Mouse (Mus musculus): ENCODE results near the gene Ndrg2. TPM values are rescaled to one million over a fixed set of nuclear protein-coding genes. Genes with fewer than 3 reads are reported as not detected.

The Ndrg2 gene
- polyA plus RNA-seq, 1 experiment, result 24.7 TPM

GRCm38 (mm10) chr14:51902806-51903710, 10.9 kb downstream of the Ndrg2 start:
- Histone ChIP-seq H3K36me3 (ENCODE audit: control insufficient read depth, insufficient read depth) (no peaks in the 10 kb centered on the region), H3K79me2 (ENCODE audit: control insufficient read depth, insufficient read depth) (no peaks in the 10 kb centered on the region), H3K4me3 (ENCODE audit: insufficient read depth, poor library complexity, severe bottlenecking) (no peak overlapping the region), H3K27me3 (ENCODE audit: control insufficient read depth, insufficient read depth, insufficient read length) (no peaks in the 10 kb centered on the region), H3K79me3 (ENCODE audit: low read depth) (no peaks in the 10 kb centered on the region), H3ac (ENCODE audit: control insufficient read depth, insufficient read length, low read depth) (no peak overlapping the region)
- no peak for TF ChIP-seq MYOG (IDR thresholded peaks at IDR 0.05; ENCODE audit: control insufficient read depth, extremely low read depth, insufficient read length)
- TF ChIP-seq CTCF (IDR thresholded peaks at IDR 0.05; ENCODE audit: control insufficient read depth, insufficient read depth, insufficient read length), result peak; percentile 13

- no peaks in the 10 kb centered on the region for H3K36me3 ChIP-seq (ENCODE audit: control insufficient read depth, insufficient read depth)
- no peak overlapping the region for H3K4me3 ChIP-seq (ENCODE audit: insufficient read depth, poor library complexity, severe bottlenecking)
- H3K79me2 ChIP-seq (ENCODE audit: control insufficient read depth, insufficient read depth), result no peaks in the 10 kb centered on the region
- H3K79me3 ChIP-seq (ENCODE audit: low read depth), result no peaks in the 10 kb centered on the region
- TF ChIP-seq CTCF (IDR thresholded peaks at IDR 0.05; ENCODE audit: control insufficient read depth, insufficient read depth, insufficient read length), result no peak
- no peak for TF ChIP-seq CEBPB (IDR thresholded peaks at IDR 0.05; ENCODE audit: low read depth)
- TF ChIP-seq MAX (IDR thresholded peaks at IDR 0.05), result no peak
- TF ChIP-seq FOSL1 (IDR thresholded peaks at IDR 0.05; ENCODE audit: insufficient read depth, low read length, poor library complexity, severe bottlenecking), result no peak
- no peak for TF ChIP-seq MYOD1 (IDR thresholded peaks at IDR 0.05; ENCODE audit: control insufficient read depth, insufficient read length, low read depth)
- no peak for TF ChIP-seq MYOG (IDR thresholded peaks at IDR 0.05; ENCODE audit: control insufficient read depth, extremely low read depth, insufficient read length)
- TF ChIP-seq USF1 (IDR thresholded peaks at IDR 0.05; ENCODE audit: low read depth), result no peak
- no peaks in the 10 kb centered on the region for H3K27me3 ChIP-seq (ENCODE audit: control insufficient read depth, insufficient read depth, insufficient read length)
- no peak overlapping the region for H3ac ChIP-seq (ENCODE audit: control insufficient read depth, insufficient read length, low read depth)
Measured at GRCm38 (mm10) chr14:51899351-51899750, 14.6 kb downstream of the Ndrg2 start.

- Histone ChIP-seq H3K27me3 (ENCODE audit: control insufficient read depth, insufficient read depth, insufficient read length) (no peaks in the 10 kb centered on the region), H3K79me2 (ENCODE audit: control insufficient read depth, insufficient read depth) (no peaks in the 10 kb centered on the region), H3K79me3 (ENCODE audit: low read depth) (no peaks in the 10 kb centered on the region), H3ac (ENCODE audit: control insufficient read depth, insufficient read length, low read depth) (no peak overlapping the region), H3K4me3 (ENCODE audit: insufficient read depth, poor library complexity, severe bottlenecking) (no peak overlapping the region), H3K36me3 (ENCODE audit: control insufficient read depth, insufficient read depth) (no peaks in the 10 kb centered on the region)
- TF ChIP-seq FOSL1 (IDR thresholded peaks at IDR 0.05; ENCODE audit: insufficient read depth, low read length, poor library complexity, severe bottlenecking), result no peak
Measured at GRCm38 (mm10) chr14:51896539-51897170, 17.3 kb downstream of the Ndrg2 start.

GRCm38 (mm10) chr14:51896019-51896418, 17.9 kb downstream of the Ndrg2 start:
- TF ChIP-seq CEBPB (IDR thresholded peaks at IDR 0.05; ENCODE audit: low read depth) (no peak), MYOD1 (IDR thresholded peaks at IDR 0.05; ENCODE audit: control insufficient read depth, insufficient read length, low read depth) (no peak), FOSL1 (IDR thresholded peaks at IDR 0.05; ENCODE audit: insufficient read depth, low read length, poor library complexity, severe bottlenecking) (no peak), MYOG (IDR thresholded peaks at IDR 0.05; ENCODE audit: control insufficient read depth, extremely low read depth, insufficient read length) (no peak), MAX (IDR thresholded peaks at IDR 0.05) (no peak)
- H3K36me3 ChIP-seq (ENCODE audit: control insufficient read depth, insufficient read depth), result peaks cover 6% of the 10 kb centered on the region
- no peak overlapping the region for H3ac ChIP-seq (ENCODE audit: control insufficient read depth, insufficient read length, low read depth)

GRCm38 (mm10) chr14:51895071-51895470, 18.9 kb downstream of the Ndrg2 start:
- TF ChIP-seq MYOG (IDR thresholded peaks at IDR 0.05; ENCODE audit: control insufficient read depth, extremely low read depth, insufficient read length), result no peak
- TF ChIP-seq CEBPB (IDR thresholded peaks at IDR 0.05; ENCODE audit: low read depth), result no peak
- Histone ChIP-seq H3ac (ENCODE audit: control insufficient read depth, insufficient read length, low read depth) (no peak overlapping the region), H3K27me3 (ENCODE audit: control insufficient read depth, insufficient read depth, insufficient read length) (no peaks in the 10 kb centered on the region), H3K79me3 (ENCODE audit: low read depth) (no peaks in the 10 kb centered on the region), H3K79me2 (ENCODE audit: control insufficient read depth, insufficient read depth) (no peaks in the 10 kb centered on the region), H3K36me3 (ENCODE audit: control insufficient read depth, insufficient read depth) (peaks cover 12% of the 10 kb centered on the region), H3K4me3 (ENCODE audit: insufficient read depth, poor library complexity, severe bottlenecking) (no peak overlapping the region)

More at GRCm38 (mm10) chr14:51896019-51896418, 17.9 kb downstream of the Ndrg2 start:
- Histone ChIP-seq H3K27me3 (ENCODE audit: control insufficient read depth, insufficient read depth, insufficient read length) (no peaks in the 10 kb centered on the region), H3K4me3 (ENCODE audit: insufficient read depth, poor library complexity, severe bottlenecking) (no peak overlapping the region), H3K79me2 (ENCODE audit: control insufficient read depth, insufficient read depth) (no peaks in the 10 kb centered on the region), H3K79me3 (ENCODE audit: low read depth) (no peaks in the 10 kb centered on the region)

GRCm38 (mm10) chr14:51893809-51894208, 20.1 kb downstream of the Ndrg2 start:
- Histone ChIP-seq H3ac (ENCODE audit: control insufficient read depth, insufficient read length, low read depth) (no peak overlapping the region), H3K27me3 (ENCODE audit: control insufficient read depth, insufficient read depth, insufficient read length) (no peaks in the 10 kb centered on the region), H3K79me3 (ENCODE audit: low read depth) (no peaks in the 10 kb centered on the region), H3K4me3 (ENCODE audit: insufficient read depth, poor library complexity, severe bottlenecking) (no peak overlapping the region), H3K36me3 (ENCODE audit: control insufficient read depth, insufficient read depth) (peaks cover 22% of the 10 kb centered on the region), H3K79me2 (ENCODE audit: control insufficient read depth, insufficient read depth) (no peaks in the 10 kb centered on the region)
- TF ChIP-seq FOSL1 (IDR thresholded peaks at IDR 0.05; ENCODE audit: insufficient read depth, low read length, poor library complexity, severe bottlenecking) (no peak), CTCF (IDR thresholded peaks at IDR 0.05; ENCODE audit: control insufficient read depth, insufficient read depth, insufficient read length) (no peak), MYOD1 (IDR thresholded peaks at IDR 0.05; ENCODE audit: control insufficient read depth, insufficient read length, low read depth) (no peak), MAX (IDR thresholded peaks at IDR 0.05) (no peak), CEBPB (IDR thresholded peaks at IDR 0.05; ENCODE audit: low read depth) (no peak), MYOG (IDR thresholded peaks at IDR 0.05; ENCODE audit: control insufficient read depth, extremely low read depth, insufficient read length) (no peak)

Data from C2C12 (cell line).